Mouse (Mus musculus): ENCODE data around the gene Arfgap3. TPM values are rescaled to one million over a fixed set of nuclear protein-coding genes. Genes with fewer than 3 reads are reported as not detected.

Gene Arfgap3
- polyA plus RNA-seq, 1 experiment from 2014 or later, result 37.1 TPM

GRCm38 (mm10) chr15:83250651-83251175 lies 99.3 kb downstream of the Arfgap3 start:
- WGBS, result under 1% methylated on average over 20 of the region's 20 CpGs
- Histone ChIP-seq H3K36me3 (ENCODE audit: control insufficient read depth, insufficient read depth, low read length) (no peaks in the 10 kb centered on the region), H3K27ac (ENCODE audit: low read depth, low read length) (no peak overlapping the region), H3K9ac (ENCODE audit: low read length) (peak overlapping the region; percentile 26; the same call in 1 of the 2 replicates), H3K4me1 (ENCODE audit: control insufficient read depth, insufficient read depth, low read length) (no peaks in the 10 kb centered on the region), H3K4me2 (ENCODE audit: low read depth) (peak overlapping the region; percentile 84), H3K9me3 (ENCODE audit: control insufficient read depth, low read length) (no peaks in the 10 kb centered on the region), H3K27me3 (ENCODE audit: control insufficient read depth, insufficient read depth, low read length) (peaks cover 29% of the 10 kb centered on the region), H3K4me3 (ENCODE audit: low read depth, low read length) (peak overlapping the region; percentile 50)
- ATAC-seq (ENCODE audit: insufficient read depth, low FRiP score, low TSS enrichment) (no peak), DNase-seq (ENCODE audit: low spot score) (no peak)

Other genes with a start within 250 kb of the Arfgap3 start
- gene Rrp7a, start 227.4 kb downstream of the Arfgap3 start, polyA plus RNA-seq (2014; fragmentation: Nextera tagmentation; extraction: Ambion mirVana), result 64.0 and 78.6 TPM in 2 replicates
- gene Poldip3, start 200.9 kb downstream of the Arfgap3 start, polyA plus RNA-seq (2014; fragmentation: Nextera tagmentation; extraction: Ambion mirVana), result 180 and 196 TPM in 2 replicates
- 175 and 179 TPM in 2 replicates for gene Cyb5r3, start 177.7 kb downstream of the Arfgap3 start, polyA plus RNA-seq (2014; fragmentation: Nextera tagmentation; extraction: Ambion mirVana)
- gene A4galt, start 98.5 kb downstream of the Arfgap3 start, polyA plus RNA-seq (2014; fragmentation: Nextera tagmentation; extraction: Ambion mirVana), result 0.60 and 0.81 TPM in 2 replicates
- gene Pacsin2, start 114.4 kb upstream of the Arfgap3 start, polyA plus RNA-seq (2014; fragmentation: Nextera tagmentation; extraction: Ambion mirVana), result 43.1 and 46.2 TPM in 2 replicates
- gene Ttll1, start 160.6 kb upstream of the Arfgap3 start, polyA plus RNA-seq (2014; fragmentation: Nextera tagmentation; extraction: Ambion mirVana), result 33.9 and 38.1 TPM in 2 replicates
- gene Bik, start 176.6 kb upstream of the Arfgap3 start, polyA plus RNA-seq (2014; fragmentation: Nextera tagmentation; extraction: Ambion mirVana), result 2.1 and 2.4 TPM in 2 replicates
- gene Tspo, start 213.3 kb upstream of the Arfgap3 start, polyA plus RNA-seq (2014; fragmentation: Nextera tagmentation; extraction: Ambion mirVana), result 21.0 and 26.0 TPM in 2 replicates
- gene Mcat, start 213.5 kb upstream of the Arfgap3 start, polyA plus RNA-seq (2014; fragmentation: Nextera tagmentation; extraction: Ambion mirVana), result 41.2 and 43.8 TPM in 2 replicates
- gene Ttll12, start 244.9 kb upstream of the Arfgap3 start, polyA plus RNA-seq (2014; fragmentation: Nextera tagmentation; extraction: Ambion mirVana), result 48.0 and 50.9 TPM in 2 replicates

Measured in neural tube, embryonic 11.5 days (tissue).